Mouse (Mus musculus) stomach, embryonic 16.5 days (tissue): ENCODE measurements around the gene E2f4. TPM values are rescaled to one million over a fixed set of nuclear protein-coding genes. Genes with fewer than 3 reads are reported as not detected.

Source experiments
- ATAC-seq: fragments of 200-750 bp; cut with Nextera tagmentation; 2 replicates; pipeline ENCODE4 v1.8.0; 2017; ENCODE audit warnings: moderate number of reproducible peaks, moderate TSS enrichment; ENCODE audit not compliant: insufficient read depth, low FRiP score
- H3K27ac ChIP-seq: fragments of 300-500 bp; sonication (generic); 2 replicates; pipeline ENCODE4 v1.5.1; 2014; ENCODE audit warnings: low read length
- H3K27me3 ChIP-seq: fragments of 300-500 bp; sonication (generic); 2 replicates; pipeline ENCODE4 v1.6.1; 2014; ENCODE audit warnings: low read length, control low read depth, mixed read lengths; ENCODE audit not compliant: control insufficient read depth, insufficient read depth
- H3K36me3 ChIP-seq: fragments of 300-500 bp; sonication (generic); 2 replicates; pipeline ENCODE4 v1.6.1; 2014; ENCODE audit warnings: low read length; ENCODE audit not compliant: control insufficient read depth, insufficient read depth
- H3K4me1 ChIP-seq: fragments of 300-500 bp; sonication (generic); 2 replicates; pipeline ENCODE4 v1.6.1; 2014; ENCODE audit warnings: low read length, control low read depth, mixed read lengths; ENCODE audit not compliant: control insufficient read depth, insufficient read depth
- H3K4me2 ChIP-seq: fragments of 300-500 bp; sonication (generic); 2 replicates; pipeline ENCODE4 v1.6.1; 2014; ENCODE audit warnings: low read depth, low read length, mixed read lengths
- H3K4me3 ChIP-seq: fragments of 300-500 bp; sonication (generic); replicated peaks from 2 replicates; pipeline ENCODE4 v1.5.1; 2014; ENCODE audit warnings: mild to moderate bottlenecking, low read length
- H3K9ac ChIP-seq: fragments of 300-500 bp; sonication (generic); 2 replicates; pipeline ENCODE4 v1.6.1; 2014; ENCODE audit warnings: low read length
- H3K9me3 ChIP-seq: fragments of 300-500 bp; sonication (generic); replicated peaks from 2 replicates; pipeline ENCODE4 v1.6.1; 2016; ENCODE audit warnings: low read length, control low read depth; ENCODE audit not compliant: control insufficient read depth
- WGBS: fragments of 180-500 bp; shearing (Covaris S2); extraction: QIAGEN DNeasy Blood & Tissue Kit; methylation state at CpG from one replicate; pipeline ENCODE4 v1.1.7; 2014; 5-methylcytosine and 5-hydroxymethylcytosine counted together
- polyA plus RNA-seq: library from polyadenylated mRNA; unstranded; fragments of >200 nt; fragmentation: Nextera tagmentation; extraction: Ambion mirVana; gene quantifications from 2 replicates; pipeline ENCODE4 v1.2.1, GENCODE M21; 2015

Gene E2f4
- polyA plus RNA-seq, 1 experiment from 2014 or later, result 72.0 TPM

GRCm38 (mm10) chr8:105295256-105295655 is 2.2 kb upstream of the E2f4 start:
- Histone ChIP-seq H3K36me3 (no peaks in the 10 kb centered on the region), H3K4me3 (peak overlapping the region; percentile 5; the same call in 1 of the 2 replicates), H3K27ac (no peak overlapping the region), H3K4me1 (peaks cover 22% of the 10 kb centered on the region), H3K27me3 (peaks cover 5% of the 10 kb centered on the region; the same call in 1 of the 2 replicates), H3K9ac (no peak overlapping the region), H3K9me3 (no peaks in the 10 kb centered on the region), H3K4me2 (peak overlapping the region; percentile 14; the same call in 1 of the 2 replicates)
- no peak for ATAC-seq
- WGBS, result 68% methylated on average over 11 of the region's 11 CpGs

GRCm38 (mm10) chr8:105295895-105296573 is 1.4 kb upstream of the E2f4 start, which contains the start of gene Exoc3l:
TSS of gene Exoc3l (minus strand) at chr8:105296101.
- no peak for ATAC-seq
- Histone ChIP-seq H3K36me3 (peaks cover 5% of the 10 kb centered on the region), H3K27me3 (no peaks in the 10 kb centered on the region), H3K9ac (peak within 1 kb of the TSS; percentile 97; the same call in 1 of the 2 replicates), H3K4me3 (peak within 1 kb of the TSS; percentile 99), H3K4me2 (peak within 1 kb of the TSS; percentile 85), H3K27ac (peak within 1 kb of the TSS; percentile 50; the same call in 1 of the 2 replicates), H3K4me1 (peaks cover 16% of the 10 kb centered on the region), H3K9me3 (no peaks in the 10 kb centered on the region)
- 56% methylated on average over 11 of the region's 11 CpGs for WGBS

- Histone ChIP-seq H3K4me3 (peak overlapping the region; percentile 99), H3K27ac (no peak overlapping the region), H3K36me3 (peaks cover 23% of the 10 kb centered on the region), H3K27me3 (no peaks in the 10 kb centered on the region), H3K9ac (peak overlapping the region; percentile 97), H3K4me1 (peaks cover 16% of the 10 kb centered on the region), H3K4me2 (peak overlapping the region; percentile 85), H3K9me3 (no peaks in the 10 kb centered on the region)
- ATAC-seq, result no peak
- WGBS, result 49% methylated on average over 18 of the region's 18 CpGs
Observed at GRCm38 (mm10) chr8:105298351-105299252, 1.1 kb downstream of the E2f4 start.

- 80% methylated on average over 8 of the region's 8 CpGs for WGBS
- peak; percentile 59 for ATAC-seq
- Histone ChIP-seq H3K9me3 (no peaks in the 10 kb centered on the region), H3K4me2 (no peak overlapping the region), H3K9ac (no peak overlapping the region), H3K4me3 (no peak overlapping the region), H3K27me3 (no peaks in the 10 kb centered on the region), H3K36me3 (peaks cover 23% of the 10 kb centered on the region), H3K27ac (no peak overlapping the region), H3K4me1 (peaks cover 26% of the 10 kb centered on the region)
Observed at GRCm38 (mm10) chr8:105299962-105300361, 2.5 kb downstream of the E2f4 start.

GRCm38 (mm10) chr8:105303396-105303795 is 5.9 kb downstream of the E2f4 start:
- H3K27ac ChIP-seq, result no peak overlapping the region
- H3K36me3 ChIP-seq, result peaks cover 26% of the 10 kb centered on the region
- no peak overlapping the region for H3K9ac ChIP-seq
- ATAC-seq, result no peak
- H3K4me1 ChIP-seq, result peaks cover 31% of the 10 kb centered on the region
- no peak overlapping the region for H3K4me3 ChIP-seq
- H3K27me3 ChIP-seq, result no peaks in the 10 kb centered on the region
- H3K9me3 ChIP-seq, result no peaks in the 10 kb centered on the region
- no peak overlapping the region for H3K4me2 ChIP-seq
- 75% methylated on average over 8 of the region's 8 CpGs for WGBS

- Histone ChIP-seq H3K4me1 (peaks cover 27% of the 10 kb centered on the region), H3K9me3 (no peaks in the 10 kb centered on the region), H3K27me3 (no peaks in the 10 kb centered on the region), H3K27ac (no peak overlapping the region), H3K9ac (no peak overlapping the region), H3K4me2 (no peak overlapping the region), H3K4me3 (no peak overlapping the region), H3K36me3 (peaks cover 26% of the 10 kb centered on the region)
- WGBS, result 76% methylated on average over 9 of the region's 9 CpGs
- ATAC-seq, result no peak
Observed at GRCm38 (mm10) chr8:105303874-105304273, 6.4 kb downstream of the E2f4 start.

GRCm38 (mm10) chr8:105304325-105305210 is 7.1 kb downstream of the E2f4 start:
- peak overlapping the region; percentile 31; the same call in 1 of the 2 replicates for H3K4me2 ChIP-seq
- H3K36me3 ChIP-seq, result peaks cover 26% of the 10 kb centered on the region
- H3K4me1 ChIP-seq, result peaks cover 24% of the 10 kb centered on the region
- peak overlapping the region; percentile 95 for H3K27ac ChIP-seq
- H3K27me3 ChIP-seq, result no peaks in the 10 kb centered on the region
- no peak overlapping the region for H3K4me3 ChIP-seq
- no peaks in the 10 kb centered on the region for H3K9me3 ChIP-seq
- peak overlapping the region; percentile 32; the same call in 1 of the 2 replicates for H3K9ac ChIP-seq
- 61% methylated on average over 9 of the region's 9 CpGs for WGBS
- no peak for ATAC-seq

- no peaks in the 10 kb centered on the region for H3K9me3 ChIP-seq
- peak within 1 kb of the TSS; percentile 54 for H3K4me3 ChIP-seq
- peak within 1 kb of the TSS; percentile 77 for H3K9ac ChIP-seq
- H3K4me1 ChIP-seq, result peaks cover 24% of the 10 kb centered on the region
- H3K36me3 ChIP-seq, result peaks cover 26% of the 10 kb centered on the region
- H3K27me3 ChIP-seq, result no peaks in the 10 kb centered on the region
- peak within 1 kb of the TSS; percentile 95 for H3K27ac ChIP-seq
- peak within 1 kb of the TSS; percentile 77 for H3K4me2 ChIP-seq
- ATAC-seq, result peak; percentile 94
- WGBS, result 4% methylated on average over 30 of the region's 30 CpGs
Observed at GRCm38 (mm10) chr8:105305211-105306145, 8.0 kb downstream of the E2f4 start, which contains the start of gene Elmo3. TSS of gene Elmo3 (plus strand) at chr8:105305601.
